Mouse (Mus musculus) erythroblast, embryonic 14.5 days (primary cell): ENCODE measurements around the gene Bfsp2. TPM values are rescaled to one million over a fixed set of nuclear protein-coding genes. Genes with fewer than 3 reads are reported as not detected.

Experiments
- H3K27me3 ChIP-seq: 2 replicates; pipeline ENCODE4 v1.6.1; 2012; ENCODE audit warnings: inconsistent platforms; ENCODE audit not compliant: control insufficient read depth
- H3K36me3 ChIP-seq: 2 replicates; pipeline ENCODE4 v1.6.1; 2012; ENCODE audit warnings: mild to moderate bottlenecking, inconsistent platforms; ENCODE audit not compliant: control insufficient read depth
- H3K4me1 ChIP-seq: 2 replicates; pipeline ENCODE4 v1.6.1; 2012; ENCODE audit warnings: inconsistent platforms; ENCODE audit not compliant: control insufficient read depth
- H3K4me3 ChIP-seq: replicated peaks from 2 replicates; pipeline ENCODE3; 2012; ENCODE audit warnings: moderate library complexity, mild to moderate bottlenecking, inconsistent platforms
- H3K9me3 ChIP-seq: 2 replicates; pipeline ENCODE4 v1.6.1; 2012; ENCODE audit warnings: low read length, inconsistent platforms, mixed read lengths; ENCODE audit not compliant: control insufficient read depth
- GATA1 ChIP-seq: IDR thresholded peaks from 2 replicates; pipeline ENCODE4 v1.6.1; 2012; ENCODE audit warnings: low read length, inconsistent platforms, mixed read lengths
- TAL1 ChIP-seq: IDR thresholded peaks from 3 replicates; pipeline ENCODE4 v1.6.1; 2012; ENCODE audit warnings: low read length, inconsistent platforms, mixed read lengths
- polyA plus RNA-seq: library from polyadenylated mRNA; stranded (reverse); fragments of >175 nt; gene quantifications from 2 replicates; pipeline ENCODE4 v1.2.3, GENCODE M21; 2012

Gene Bfsp2
- polyA plus RNA-seq, 1 experiment = 0.05 TPM

DNA sequence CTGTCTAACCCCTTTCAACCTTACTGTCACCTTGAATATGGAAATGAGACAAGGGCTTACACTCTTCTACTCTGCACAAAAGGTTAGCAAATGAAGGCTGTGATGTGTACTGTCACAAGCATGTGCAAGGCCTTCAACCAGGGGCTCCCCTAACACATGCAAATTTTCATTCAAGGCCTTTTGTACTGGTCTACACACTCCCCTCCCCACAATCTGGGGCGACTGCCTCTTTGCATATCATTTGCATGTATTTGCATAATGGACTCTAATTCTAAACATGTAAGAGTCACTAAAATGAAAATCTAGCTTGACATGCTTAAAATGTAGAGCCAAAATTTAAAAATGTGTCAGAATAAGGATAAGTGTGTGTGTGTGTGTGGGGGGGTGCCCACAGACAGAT lies 24.4 kb upstream of the Bfsp2 start:
- Histone ChIP-seq H3K4me1 (no peaks in the 10 kb centered on the region; the same call in 1 of the 2 replicates), H3K27me3 (no peaks in the 10 kb centered on the region), H3K36me3 (no peaks in the 10 kb centered on the region), H3K4me3 (no peak overlapping the region), H3K9me3 (no peaks in the 10 kb centered on the region)
- TF ChIP-seq GATA1 = no peak
- no peak for TF ChIP-seq TAL1

GRCm38 (mm10) chr9:103503586-103504298 lies 23.5 kb upstream of the Bfsp2 start:
- Histone ChIP-seq H3K4me3 (no peak overlapping the region), H3K27me3 (no peaks in the 10 kb centered on the region), H3K9me3 (no peaks in the 10 kb centered on the region), H3K4me1 (no peaks in the 10 kb centered on the region; the same call in 1 of the 2 replicates), H3K36me3 (no peaks in the 10 kb centered on the region)
- TF ChIP-seq GATA1 (no peak), TAL1 (no peak)

DNA sequence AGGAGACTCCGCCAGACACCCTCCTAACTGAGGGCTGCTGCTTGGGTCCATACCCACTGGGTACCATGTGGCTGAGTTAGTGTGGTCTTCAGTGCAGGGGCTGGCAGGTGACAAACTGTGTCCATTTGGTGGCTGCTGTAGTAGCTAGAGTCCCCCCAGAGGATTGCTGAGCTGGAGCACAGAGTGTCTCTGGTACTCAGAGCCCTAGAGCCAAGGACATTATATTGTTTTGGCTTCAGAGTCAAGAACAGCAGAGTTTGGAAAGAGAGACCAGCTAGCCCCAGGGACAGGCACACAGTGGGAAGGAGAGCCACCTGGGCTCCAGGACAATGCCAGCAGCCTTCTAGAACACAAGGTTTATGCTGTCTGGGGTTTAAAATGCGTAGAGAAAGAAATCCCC lies 22.4 kb upstream of the Bfsp2 start:
- no peak overlapping the region for H3K4me3 ChIP-seq
- no peaks in the 10 kb centered on the region for H3K9me3 ChIP-seq
- H3K4me1 ChIP-seq = no peaks in the 10 kb centered on the region; the same call in 1 of the 2 replicates
- TF ChIP-seq GATA1 (no peak), TAL1 (no peak)
- no peaks in the 10 kb centered on the region for H3K27me3 ChIP-seq
- no peaks in the 10 kb centered on the region for H3K36me3 ChIP-seq

DNA sequence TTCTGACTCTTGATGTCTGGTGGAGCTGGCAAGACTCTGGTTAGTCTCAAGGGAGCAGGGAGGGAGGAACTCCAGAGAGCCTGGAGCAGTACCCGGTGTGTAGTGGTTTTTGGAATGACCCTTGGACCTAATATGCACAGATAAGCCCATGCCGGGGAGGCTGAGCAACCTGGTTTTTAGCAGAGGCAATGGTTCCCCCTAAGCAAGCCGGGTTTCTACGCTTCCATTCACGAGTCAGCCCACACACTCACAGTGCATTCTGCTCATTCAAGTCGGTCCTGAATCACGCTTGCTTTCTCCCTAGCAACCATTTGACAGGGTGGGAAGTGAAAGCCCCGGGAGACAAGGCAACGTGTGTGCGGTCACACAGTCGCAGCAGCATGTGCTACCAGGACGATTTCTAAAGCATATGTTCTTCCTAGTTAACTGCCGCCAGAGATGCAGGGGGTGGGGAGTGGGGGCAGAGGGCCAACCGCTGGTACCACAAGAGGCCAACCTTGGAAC lies 21.7 kb upstream of the Bfsp2 start:
- TF ChIP-seq TAL1 (no peak), GATA1 (no peak)
- H3K4me1 ChIP-seq = no peaks in the 10 kb centered on the region; the same call in 1 of the 2 replicates
- H3K27me3 ChIP-seq = no peaks in the 10 kb centered on the region
- no peak overlapping the region for H3K4me3 ChIP-seq
- no peaks in the 10 kb centered on the region for H3K9me3 ChIP-seq
- no peaks in the 10 kb centered on the region for H3K36me3 ChIP-seq

GRCm38 (mm10) chr9:103499366-103499765 lies 19.1 kb upstream of the Bfsp2 start:
- H3K9me3 ChIP-seq = no peaks in the 10 kb centered on the region

DNA sequence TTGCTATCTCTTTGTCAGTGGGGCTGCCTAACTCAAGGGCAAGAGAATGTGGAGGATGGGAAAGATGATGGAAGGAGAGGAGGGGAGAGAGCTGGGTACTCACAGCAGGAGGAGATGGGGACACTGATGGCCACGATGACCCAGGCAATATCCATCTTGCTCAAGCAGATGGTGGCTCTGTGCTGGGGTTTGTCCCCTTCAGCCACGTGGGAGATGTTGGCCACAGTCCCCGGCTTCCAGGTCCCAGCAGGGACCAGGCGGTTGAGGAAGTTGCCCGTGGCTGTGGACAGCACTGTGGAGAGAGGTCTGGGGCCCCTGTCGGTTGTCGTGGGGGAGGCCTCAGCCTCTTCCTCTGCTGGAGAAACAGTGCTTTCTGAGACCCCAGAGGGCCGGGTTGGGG lies 18.5 kb upstream of the Bfsp2 start:
- H3K27me3 ChIP-seq = no peaks in the 10 kb centered on the region
- H3K4me1 ChIP-seq = peaks cover 3% of the 10 kb centered on the region
- no peaks in the 10 kb centered on the region for H3K9me3 ChIP-seq
- no peaks in the 10 kb centered on the region for H3K36me3 ChIP-seq
- no peak overlapping the region for H3K4me3 ChIP-seq
- TF ChIP-seq TAL1 = no peak
- TF ChIP-seq GATA1 = no peak

More at GRCm38 (mm10) chr9:103499366-103499765, 19.1 kb upstream of the Bfsp2 start:
- Histone ChIP-seq H3K4me3 (no peak overlapping the region), H3K4me1 (peaks cover 3% of the 10 kb centered on the region), H3K27me3 (no peaks in the 10 kb centered on the region), H3K36me3 (no peaks in the 10 kb centered on the region)
- TF ChIP-seq TAL1 = no peak
- no peak for TF ChIP-seq GATA1

DNA sequence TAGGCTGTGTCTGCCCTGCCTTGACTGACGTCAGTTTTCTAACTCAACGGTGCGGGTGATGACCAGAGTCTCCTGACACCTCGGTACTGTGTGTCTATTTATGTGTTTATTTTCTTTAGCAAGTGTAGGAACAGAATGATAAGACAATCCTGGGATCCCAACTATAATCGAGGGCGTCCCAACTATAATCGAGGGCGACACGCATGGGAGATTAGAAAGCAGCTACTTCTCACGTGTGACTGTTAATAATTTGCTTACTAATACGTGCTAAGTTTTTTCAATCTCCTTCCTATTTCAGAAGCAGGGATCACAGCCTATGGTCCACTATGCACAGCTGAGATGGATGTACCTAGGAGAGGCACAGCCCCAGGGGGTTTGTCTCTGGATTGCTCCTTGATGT lies 15.2 kb upstream of the Bfsp2 start:
- Histone ChIP-seq H3K27me3 (no peaks in the 10 kb centered on the region), H3K36me3 (no peaks in the 10 kb centered on the region), H3K9me3 (no peaks in the 10 kb centered on the region), H3K4me3 (no peak overlapping the region), H3K4me1 (peaks cover 9% of the 10 kb centered on the region)
- TF ChIP-seq GATA1 (no peak), TAL1 (no peak)

DNA sequence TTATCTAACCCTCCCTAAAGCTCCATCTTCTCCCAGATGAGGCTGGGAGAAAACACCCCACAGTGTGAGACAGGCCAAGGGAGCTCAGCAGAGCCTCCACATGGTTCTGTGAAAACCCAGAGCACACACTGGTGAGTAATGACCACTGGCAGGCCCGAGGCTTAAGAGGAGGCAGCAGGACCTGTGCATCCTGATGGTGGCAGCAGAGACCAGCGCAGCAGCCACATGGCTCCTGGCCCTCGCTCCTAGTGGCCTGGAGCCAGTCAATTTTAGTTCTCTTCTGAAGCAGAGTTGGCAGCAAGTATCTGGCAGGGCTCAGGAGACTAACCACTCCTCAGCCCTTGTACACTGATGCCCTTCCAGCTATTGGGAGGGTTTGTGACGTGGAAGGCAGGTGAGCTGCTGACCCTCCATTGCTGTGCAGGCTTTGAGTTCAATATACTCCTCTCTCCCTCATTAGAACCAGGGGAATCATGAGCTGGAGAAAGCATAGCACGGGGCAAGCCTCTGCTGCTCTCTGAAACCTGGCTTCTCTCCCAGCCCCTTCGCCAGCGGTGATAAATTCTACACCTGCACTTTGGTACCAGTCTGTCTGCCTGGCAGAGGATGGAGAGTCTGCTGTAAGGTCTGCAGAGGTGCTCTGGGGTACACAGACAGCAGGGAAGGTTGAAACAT lies 14.3 kb upstream of the Bfsp2 start:
- Histone ChIP-seq H3K4me1 (peaks cover 9% of the 10 kb centered on the region), H3K9me3 (no peaks in the 10 kb centered on the region), H3K27me3 (no peaks in the 10 kb centered on the region), H3K36me3 (no peaks in the 10 kb centered on the region), H3K4me3 (peak overlapping the region; percentile 11)
- TF ChIP-seq TAL1 = no peak
- TF ChIP-seq GATA1 = no peak

DNA sequence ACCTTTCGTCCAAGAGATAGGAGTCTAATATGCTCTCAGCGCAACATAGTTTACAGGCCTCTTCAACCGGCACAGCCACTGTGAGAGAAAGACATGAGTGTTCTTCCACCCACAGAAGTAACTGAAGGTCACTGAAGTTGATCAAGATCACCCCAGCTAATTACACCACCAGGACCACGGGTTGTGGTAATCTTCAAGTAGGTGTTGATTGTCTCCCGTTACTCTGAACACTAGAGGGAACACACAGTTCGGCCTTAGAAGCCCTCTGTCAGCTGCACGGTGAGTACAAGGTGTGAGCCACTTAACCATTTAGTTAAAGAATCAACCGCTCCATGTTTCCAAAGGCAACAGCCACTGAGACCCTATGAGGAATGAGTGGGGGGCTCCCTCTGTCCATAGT lies 11.8 kb upstream of the Bfsp2 start:
- Histone ChIP-seq H3K4me1 (peaks cover 9% of the 10 kb centered on the region), H3K4me3 (no peak overlapping the region), H3K27me3 (no peaks in the 10 kb centered on the region), H3K9me3 (no peaks in the 10 kb centered on the region), H3K36me3 (no peaks in the 10 kb centered on the region)
- TF ChIP-seq TAL1 (no peak), GATA1 (no peak)
